Mouse (Mus musculus) CH12.LX (cell line): ENCODE measurements at regions not wholly inside any gene's neighbourhood (a gene's known extent, or its start where the extent isn't known, plus 50 kb on each side); places are given as distances from the start of the nearest gene placed in this dataset.

ENCODE experiments used
- DNase-seq: peaks from one replicate; pipeline ENCODE4 v3.0.0-alpha.2; 2013; ENCODE audit errors: extremely low read depth
- H3K27ac ChIP-seq: 2 replicates; pipeline ENCODE4 v1.5.1; 2012; ENCODE audit warnings: low read depth, mild to moderate bottlenecking, control low read depth, moderate library complexity; ENCODE audit not compliant: insufficient read depth
- H3K27me3 ChIP-seq: replicated peaks from 2 replicates; pipeline ENCODE3; 2012; ENCODE audit warnings: inconsistent platforms
- H3K36me3 ChIP-seq, 2 experiments: replicated peaks in 1 of 2; 2 replicates each; pipeline versions ENCODE3 to v1.6.1; 2012; ENCODE audit warnings: inconsistent platforms in 1 of 2, low read length in 1 of 2, mild to moderate bottlenecking in 1 of 2, mixed read lengths in 1 of 2, moderate library complexity in 1 of 2; ENCODE audit not compliant: control insufficient read depth in 1 of 2, insufficient read depth in 1 of 2
- H3K4me1 ChIP-seq, 2 experiments: 2 replicates each; pipeline ENCODE4 v1.6.1; 2012; ENCODE audit warnings: inconsistent platforms in 1 of 2, moderate library complexity in 1 of 2; ENCODE audit not compliant: insufficient read depth in 2 of 2, control insufficient read depth in 1 of 2
- H3K4me2 ChIP-seq: 2 replicates; pipeline ENCODE4 v1.6.1; 2012; ENCODE audit warnings: low read depth, mild to moderate bottlenecking, control low read depth; ENCODE audit not compliant: poor library complexity, insufficient read depth, severe bottlenecking
- H3K4me3 ChIP-seq, 3 experiments: fragments of 150-350 bp in 1 of 3; sonication (generic) in 1 of 3; replicated peaks in 1 of 3; 2 replicates each; pipeline versions ENCODE3 to v1.5.1; 2011 to 2012; ENCODE audit warnings: low read depth in 2 of 3, low read length in 2 of 3, mild to moderate bottlenecking in 2 of 3, moderate library complexity in 2 of 3, control low read depth in 1 of 3, improper control_type of control experiment in 1 of 3, inconsistent platforms in 1 of 3, mixed read lengths in 1 of 3; ENCODE audit not compliant: poor library complexity in 1 of 3
- H3K79me2 ChIP-seq: replicated peaks from 2 replicates; pipeline ENCODE4 v1.6.1; 2012; ENCODE audit warnings: mild to moderate bottlenecking, moderate library complexity; ENCODE audit not compliant: control insufficient read depth, poor library complexity, insufficient read depth, severe bottlenecking; ENCODE audit errors: extremely low read depth
- H3K9ac ChIP-seq: 2 replicates; pipeline ENCODE4 v1.6.1; 2012; ENCODE audit warnings: low read depth, mild to moderate bottlenecking, control low read depth, moderate library complexity; ENCODE audit not compliant: insufficient read depth
- H3K9me3 ChIP-seq: replicated peaks from 2 replicates; pipeline ENCODE3; 2012; ENCODE audit warnings: low read length, inconsistent platforms, mixed read lengths
- BHLHE40 ChIP-seq: IDR thresholded peaks from 2 replicates; pipeline ENCODE4 v1.6.1; 2011; ENCODE audit warnings: mild to moderate bottlenecking, low read depth, low read length, improper control_type of control experiment
- CHD1 ChIP-seq: IDR thresholded peaks from 2 replicates; pipeline ENCODE4 v1.6.1; 2012; ENCODE audit warnings: low read depth, low read length, improper control_type of control experiment, inconsistent platforms
- CHD2 ChIP-seq: IDR thresholded peaks from 2 replicates; pipeline ENCODE4 v1.6.1; 2011; ENCODE audit warnings: low read length, improper control_type of control experiment
- CTCF ChIP-seq, 2 experiments: IDR thresholded peaks in 1 of 2; conservative IDR thresholded peaks in 1 of 2; 2 replicates each; pipeline ENCODE4 v1.5.1; 2011 to 2012; ENCODE audit warnings: low read depth in 2 of 2, low read length in 2 of 2, improper control_type of control experiment in 1 of 2, inconsistent platforms in 1 of 2, mild to moderate bottlenecking in 1 of 2, moderate library complexity in 1 of 2
- ELF1 ChIP-seq: IDR thresholded peaks from 2 replicates; pipeline ENCODE4 v1.6.1; 2014; ENCODE audit warnings: low read depth, mild to moderate bottlenecking, inconsistent platforms, low read length, improper control_type of control experiment
- EP300 ChIP-seq: IDR thresholded peaks from 2 replicates; pipeline ENCODE4 v1.6.1; 2011; ENCODE audit warnings: low read length, improper control_type of control experiment
- ETS1 ChIP-seq: conservative IDR thresholded peaks from 2 replicates; pipeline ENCODE4 v1.6.1; 2012; ENCODE audit warnings: low read depth, mild to moderate bottlenecking, inconsistent platforms, low read length, improper control_type of control experiment, moderate library complexity
- GABPA ChIP-seq: IDR thresholded peaks from 2 replicates; pipeline ENCODE4 v1.6.1; 2012; ENCODE audit warnings: low read depth, low read length, improper control_type of control experiment, inconsistent platforms; ENCODE audit not compliant: insufficient replicate concordance
- IRF4 ChIP-seq: IDR thresholded peaks from 2 replicates; pipeline ENCODE4 v1.6.1; 2014; ENCODE audit warnings: low read depth, mild to moderate bottlenecking, inconsistent platforms, low read length, improper control_type of control experiment
- JUN ChIP-seq: IDR thresholded peaks from 2 replicates; pipeline ENCODE4 v1.6.1; 2011; ENCODE audit warnings: low read depth, mild to moderate bottlenecking, low read length, improper control_type of control experiment, moderate library complexity; ENCODE audit not compliant: insufficient read depth
- KAT2A ChIP-seq: IDR thresholded peaks from 2 replicates; pipeline ENCODE4 v1.6.1; 2012; ENCODE audit warnings: low read length, improper control_type of control experiment, inconsistent platforms; ENCODE audit not compliant: insufficient replicate concordance
- MAX ChIP-seq: IDR thresholded peaks from 2 replicates; pipeline ENCODE4 v1.6.1; 2011; ENCODE audit warnings: low read length, improper control_type of control experiment
- MAZ ChIP-seq: IDR thresholded peaks from 2 replicates; pipeline ENCODE4 v1.6.1; 2012; ENCODE audit warnings: low read depth, mild to moderate bottlenecking, inconsistent platforms, low read length, improper control_type of control experiment, moderate library complexity
- MXI1 ChIP-seq: IDR thresholded peaks from 2 replicates; pipeline ENCODE4 v1.6.1; 2011; ENCODE audit warnings: mild to moderate bottlenecking, low read depth, low read length, improper control_type of control experiment
- NELFE ChIP-seq: IDR thresholded peaks from 2 replicates; pipeline ENCODE4 v1.6.1; 2011; ENCODE audit warnings: low read depth, low read length, improper control_type of control experiment
- PAX5 ChIP-seq: IDR thresholded peaks from 2 replicates; pipeline ENCODE4 v1.6.1; 2012; ENCODE audit warnings: low read length, inconsistent platforms, mixed read lengths
- POLR2A ChIP-seq: IDR thresholded peaks from 2 replicates; pipeline ENCODE4 v1.6.1; 2011; ENCODE audit warnings: low read depth, mild to moderate bottlenecking, improper control_type of control experiment, low read length
- TCF12 ChIP-seq: IDR thresholded peaks from 2 replicates; pipeline ENCODE4 v1.6.1; 2014; ENCODE audit warnings: low read depth, mild to moderate bottlenecking, inconsistent platforms, low read length, improper control_type of control experiment
- UBTF ChIP-seq: IDR thresholded peaks from 2 replicates; pipeline ENCODE4 v1.6.1; 2012; ENCODE audit warnings: low read depth, mild to moderate bottlenecking, inconsistent platforms, low read length, improper control_type of control experiment, moderate library complexity
- USF1 ChIP-seq: IDR thresholded peaks from 2 replicates; pipeline ENCODE4 v1.6.1; 2014; ENCODE audit warnings: low read depth, mild to moderate bottlenecking, inconsistent platforms, low read length, improper control_type of control experiment
- ZKSCAN1 ChIP-seq: IDR thresholded peaks from 2 replicates; pipeline ENCODE4 v1.6.1; 2012; ENCODE audit warnings: low read depth, inconsistent platforms, low read length, improper control_type of control experiment, borderline replicate concordance
- ZMIZ1 ChIP-seq: IDR thresholded peaks from 2 replicates; pipeline ENCODE4 v1.6.1; 2012; ENCODE audit warnings: low read depth, mild to moderate bottlenecking, inconsistent platforms, low read length, improper control_type of control experiment
- ZNF384 ChIP-seq: IDR thresholded peaks from 2 replicates; pipeline ENCODE4 v1.6.1; 2012; ENCODE audit warnings: low read depth, low read length, improper control_type of control experiment, inconsistent platforms
- dilution Hi-C: fragments of 300-500 bp; cut with MboI; formaldehyde crosslinking; loops from 2 replicates; pipeline ENCODE4 v1.14.3; 2020; ENCODE audit warnings: low sequenced_read_pairs; ENCODE audit not compliant: extremely low pct_unique_long_range_greater_than_20kb, extremely low pct_ligation_motif_present
- in situ Hi-C: fragments of 300-500 bp; cut with MboI; formaldehyde crosslinking; loops from 3 replicates; pipeline ENCODE4 v1.14.3; 2019; ENCODE audit warnings: low sequenced_read_pairs, low pct_ligation_motif_present, low pct_unique_long_range_greater_than_20kb, mixed read lengths

DNA sequence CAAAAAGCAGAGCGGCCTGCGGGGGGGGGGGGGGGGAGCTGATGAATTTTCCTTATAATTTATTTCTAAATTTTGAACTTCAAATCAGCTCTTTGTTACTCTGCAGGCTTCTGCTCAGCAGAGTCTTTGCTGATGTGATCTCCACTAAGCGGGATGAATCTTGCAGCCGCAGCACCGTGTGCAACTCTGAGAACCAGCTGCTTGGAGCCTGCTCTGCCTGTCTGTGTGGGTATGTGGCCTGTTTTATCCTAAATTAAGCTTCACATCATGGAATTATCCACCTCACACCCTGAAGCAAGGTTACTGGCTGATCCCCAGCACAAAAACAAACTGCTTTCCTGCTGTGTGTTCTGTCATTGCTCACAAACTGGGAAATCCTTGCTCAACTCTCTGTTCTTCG is 102.0 kb downstream of the Otud1 start:
- no peak for DNase-seq
- Histone ChIP-seq H3K27ac (no peak overlapping the region), H3K27me3 (no peaks in the 10 kb centered on the region), H3K79me2 (no peaks in the 10 kb centered on the region), H3K4me2 (no peak overlapping the region), H3K9ac (no peak overlapping the region)
- dilution Hi-C loops: no loop called here
- in situ Hi-C loops: no loop called here
- TF ChIP-seq ZKSCAN1 (no peak), NELFE (no peak), UBTF (no peak), MAZ (no peak), IRF4 (no peak), CHD1 (no peak), ETS1 (no peak), CHD2 (no peak), PAX5 (no peak), POLR2A (no peak), USF1 (no peak), ELF1 (no peak)
- TF ChIP-seq, all 38 proteins: peak for 0
- Histone ChIP-seq H3K4me1 (no peaks in the 10 kb centered on the region), H3K36me3 (no peaks in the 10 kb centered on the region), H3K9me3 (no peaks in the 10 kb centered on the region), H3K4me3 (no peak overlapping the region)

DNA sequence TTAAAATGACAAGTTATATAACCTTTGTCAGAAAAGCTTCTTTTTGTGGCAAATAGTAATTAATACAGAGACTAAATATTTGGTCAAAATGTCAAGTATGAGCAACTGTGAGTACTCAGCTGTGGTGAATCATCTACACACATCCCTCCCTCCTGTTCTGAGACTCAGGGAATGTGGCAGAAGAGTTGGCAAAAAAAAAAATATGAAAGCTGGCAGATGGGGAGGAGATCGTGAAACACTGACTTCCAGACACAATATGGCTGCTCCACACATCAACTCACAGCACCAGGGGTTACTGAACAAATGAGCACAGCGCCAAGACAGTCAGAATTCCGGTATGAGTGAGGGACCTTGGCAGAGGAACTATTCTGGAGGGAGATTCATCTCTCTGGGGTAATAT is 105.4 kb downstream of the Otud1 start:
- no peak overlapping the region for H3K4me3 ChIP-seq
- no peak overlapping the region for H3K4me2 ChIP-seq
- in situ Hi-C loops (no loop called here), dilution Hi-C loops (no loop called here)
- no peak overlapping the region for H3K9ac ChIP-seq
- no peaks in the 10 kb centered on the region for H3K36me3 ChIP-seq
- DNase-seq: no peak
- H3K79me2 ChIP-seq: no peaks in the 10 kb centered on the region
- TF ChIP-seq CTCF (conservative IDR thresholded peaks at IDR 0.05 in 1 of 2, IDR thresholded peaks at IDR 0.05 in 1 of 2; ENCODE audit: low read depth in 2 of 2, low read length in 2 of 2) (no peak), CHD1 (no peak), PAX5 (no peak), EP300 (no peak), POLR2A (no peak), MXI1 (no peak), NELFE (no peak), KAT2A (no peak), JUN (no peak), USF1 (no peak), TCF12 (no peak), BHLHE40 (no peak), GABPA (no peak), MAX (no peak), ZMIZ1 (no peak), ZNF384 (no peak)
- no peaks in the 10 kb centered on the region for H3K27me3 ChIP-seq
- H3K4me1 ChIP-seq: no peaks in the 10 kb centered on the region
- no peaks in the 10 kb centered on the region for H3K9me3 ChIP-seq
- no peak overlapping the region for H3K27ac ChIP-seq
